Mouse (Mus musculus) kidney, embryonic 16.5 days (tissue): ENCODE measurements around the gene Mad1l1. TPM values are rescaled to one million over a fixed set of nuclear protein-coding genes. Genes with fewer than 3 reads are reported as not detected.

Experiments used
- ATAC-seq: fragments of 200-750 bp; cut with Nextera tagmentation; 2 replicates; pipeline ENCODE4 v1.8.0; 2017; ENCODE audit warnings: moderate TSS enrichment; ENCODE audit not compliant: low FRiP score, low TSS enrichment
- H3K27ac ChIP-seq: fragments of 300-500 bp; sonication (generic); 2 replicates; pipeline ENCODE4 v1.5.1; 2014; ENCODE audit warnings: low read length
- H3K27me3 ChIP-seq: fragments of 300-500 bp; sonication (generic); 2 replicates; pipeline ENCODE4 v1.6.1; 2014; ENCODE audit warnings: low read length, control low read depth, mixed read lengths; ENCODE audit not compliant: insufficient read depth
- H3K36me3 ChIP-seq: fragments of 300-500 bp; sonication (generic); 2 replicates; pipeline ENCODE4 v1.6.1; 2014; ENCODE audit warnings: low read length, control low read depth, mixed read lengths; ENCODE audit not compliant: insufficient read depth
- H3K4me1 ChIP-seq: fragments of 300-500 bp; sonication (generic); 2 replicates; pipeline ENCODE4 v1.6.1; 2014; ENCODE audit warnings: low read length, control low read depth, mixed read lengths; ENCODE audit not compliant: insufficient read depth
- H3K4me2 ChIP-seq: fragments of 300-500 bp; sonication (generic); replicated peaks from 2 replicates; pipeline ENCODE4 v1.6.1; 2014; ENCODE audit warnings: low read depth, low read length
- H3K4me3 ChIP-seq: fragments of 300-500 bp; sonication (generic); 2 replicates; pipeline ENCODE4 v1.5.1; 2014; ENCODE audit warnings: mild to moderate bottlenecking, low read length
- H3K9ac ChIP-seq: fragments of 300-500 bp; sonication (generic); replicated peaks from 2 replicates; pipeline ENCODE4 v1.6.1; 2014; ENCODE audit warnings: low read length
- H3K9me3 ChIP-seq: fragments of 300-500 bp; sonication (generic); 2 replicates; pipeline ENCODE4 v1.6.1; 2016; ENCODE audit warnings: low read length, control low read depth
- WGBS: fragments of 180-500 bp; shearing (Covaris S2); extraction: QIAGEN DNeasy Blood & Tissue Kit; methylation state at CpG from one replicate; pipeline ENCODE4 v1.1.7; 2014; 5-methylcytosine and 5-hydroxymethylcytosine counted together
- polyA plus RNA-seq: library from polyadenylated mRNA; unstranded; fragments of >200 nt; fragmentation: Nextera tagmentation; extraction: Ambion mirVana; gene quantifications from 2 replicates; pipeline ENCODE4 v1.2.1, GENCODE M21; 2015

Gene Mad1l1
- polyA plus RNA-seq, 1 experiment from 2014 or later: 51.6 TPM

DNA sequence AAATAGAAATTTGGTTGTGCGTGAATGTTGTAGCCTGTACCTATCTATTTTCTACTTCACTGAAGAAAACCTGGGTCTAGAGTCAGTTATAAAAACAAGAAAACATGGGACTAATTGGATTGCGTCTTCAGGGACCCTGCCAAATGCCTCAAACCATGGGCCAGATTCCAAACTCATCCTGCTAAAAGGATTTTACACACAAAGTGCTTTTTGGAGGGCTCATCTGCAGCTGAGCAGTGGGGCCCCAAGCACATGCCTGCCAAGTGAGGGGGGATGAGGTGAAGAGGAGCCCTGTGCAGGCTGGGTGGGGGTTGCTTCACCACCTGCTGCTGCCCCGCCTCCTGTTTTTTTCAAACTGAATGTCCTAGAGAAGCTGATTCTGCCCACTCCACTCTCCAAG lies 199.4 kb downstream of the Mad1l1 start:
- Histone ChIP-seq H3K27me3 (no peaks in the 10 kb centered on the region), H3K9ac (no peak overlapping the region), H3K27ac (no peak overlapping the region), H3K9me3 (no peaks in the 10 kb centered on the region), H3K4me2 (no peak overlapping the region), H3K36me3 (no peaks in the 10 kb centered on the region), H3K4me3 (no peak overlapping the region), H3K4me1 (0 out of 2 replicates have a peak, but pooled peaks cover under 1% of the 10 kb centered on the region)
- no peak for ATAC-seq
- 85% methylated on average over 3 of the region's 3 CpGs for WGBS

DNA sequence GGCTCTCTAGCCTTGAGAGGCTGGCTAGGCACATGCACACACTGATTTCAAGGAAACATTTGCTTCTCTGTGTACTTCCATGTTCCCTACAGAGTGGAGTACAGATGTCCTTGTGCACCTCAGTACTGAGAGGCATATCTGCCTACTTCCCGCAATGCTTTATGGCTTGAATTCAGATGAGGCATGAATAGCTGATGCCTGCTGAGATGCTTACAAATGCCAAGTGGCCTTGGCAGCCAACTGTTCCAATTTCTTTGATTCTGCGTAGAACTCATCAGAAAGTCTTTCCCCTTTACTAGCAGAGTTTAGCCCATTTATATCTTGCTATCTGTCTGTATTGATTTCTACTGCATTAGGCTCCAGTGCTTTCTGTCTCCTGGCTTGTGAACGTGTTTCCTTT lies 202.4 kb downstream of the Mad1l1 start:
- H3K9ac ChIP-seq: no peak overlapping the region
- H3K36me3 ChIP-seq: no peaks in the 10 kb centered on the region
- ATAC-seq: no peak
- no peak overlapping the region for H3K4me3 ChIP-seq
- H3K27me3 ChIP-seq: no peaks in the 10 kb centered on the region
- no peak overlapping the region for H3K4me2 ChIP-seq
- no peak overlapping the region for H3K27ac ChIP-seq
- 94% methylated on average over 3 of the region's 3 CpGs for WGBS
- no peaks in the 10 kb centered on the region for H3K9me3 ChIP-seq
- H3K4me1 ChIP-seq: peaks cover 13% of the 10 kb centered on the region

DNA sequence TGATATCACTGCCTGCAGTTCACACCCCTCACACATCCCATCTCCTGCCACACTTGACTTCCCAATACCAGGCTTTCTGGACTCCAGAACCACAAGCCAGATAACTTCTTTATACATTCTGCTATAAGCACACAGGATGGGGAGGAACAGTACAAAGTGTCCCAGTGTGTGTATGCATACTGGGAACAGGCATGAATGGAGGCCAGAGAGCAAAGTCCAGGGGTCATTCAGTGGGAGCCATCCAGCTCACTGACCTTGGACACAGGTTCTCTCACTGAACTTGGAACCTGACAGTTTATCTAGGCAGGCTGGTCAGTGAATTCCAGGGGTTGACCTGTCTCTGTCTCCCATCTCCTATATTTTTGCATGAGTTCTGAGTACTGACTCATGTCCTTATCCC lies 203.4 kb downstream of the Mad1l1 start:
- no peak overlapping the region for H3K9ac ChIP-seq

DNA sequence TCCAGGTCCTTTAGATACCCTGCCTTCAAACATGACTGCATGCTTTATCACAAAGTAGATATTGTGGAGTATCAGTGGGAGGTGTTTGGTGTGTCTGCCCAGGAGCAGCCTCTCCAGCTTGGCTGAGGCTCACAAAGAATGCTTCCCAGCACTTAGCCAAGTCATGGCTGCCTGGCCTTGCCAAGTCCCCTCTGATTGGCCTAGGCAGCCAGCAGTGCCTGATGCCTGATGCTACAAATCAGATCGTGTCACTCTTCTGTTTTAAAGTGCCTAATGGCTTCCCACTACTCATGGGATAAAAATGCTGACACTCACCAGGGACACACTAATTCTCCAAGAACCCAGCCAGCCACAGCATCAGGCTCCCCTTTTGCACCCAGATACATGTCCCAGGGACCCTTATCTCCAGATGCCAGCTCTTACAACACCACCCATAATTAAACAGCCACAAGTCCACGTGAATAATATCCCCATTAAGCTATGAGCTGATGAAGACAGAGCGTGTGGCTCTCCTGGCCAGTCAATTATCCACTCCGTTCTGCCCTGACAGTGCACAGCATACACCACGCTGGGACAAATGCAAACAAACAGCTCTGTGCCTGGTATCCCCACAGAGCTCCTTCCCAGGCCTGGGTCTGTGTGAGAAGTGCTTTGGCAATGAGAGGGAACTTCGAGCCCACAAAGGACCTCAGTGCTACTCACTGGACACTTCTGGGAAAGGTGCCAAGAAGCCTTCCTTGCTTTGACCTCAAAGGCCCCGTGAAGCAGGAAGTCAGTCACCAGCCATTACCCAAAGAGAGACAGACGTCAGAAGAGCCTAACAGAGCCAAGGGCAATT lies 205.7 kb downstream of the Mad1l1 start:
- Histone ChIP-seq H3K4me1 (peaks cover 13% of the 10 kb centered on the region), H3K9me3 (no peaks in the 10 kb centered on the region), H3K27ac (peak overlapping the region; percentile 40; the same call in 1 of the 2 replicates), H3K36me3 (no peaks in the 10 kb centered on the region), H3K27me3 (no peaks in the 10 kb centered on the region), H3K4me2 (no peak overlapping the region), H3K9ac (no peak overlapping the region), H3K4me3 (no peak overlapping the region)
- 34% methylated on average over 8 of the region's 8 CpGs for WGBS
- ATAC-seq: peak; percentile 79

More for the DNA sequence above, 203.4 kb downstream of the Mad1l1 start:
- H3K36me3 ChIP-seq: no peaks in the 10 kb centered on the region
- no peaks in the 10 kb centered on the region for H3K27me3 ChIP-seq
- no peak overlapping the region for H3K27ac ChIP-seq
- H3K9me3 ChIP-seq: no peaks in the 10 kb centered on the region
- H3K4me3 ChIP-seq: no peak overlapping the region
- peaks cover 13% of the 10 kb centered on the region for H3K4me1 ChIP-seq
- no peak for ATAC-seq
- H3K4me2 ChIP-seq: no peak overlapping the region

DNA sequence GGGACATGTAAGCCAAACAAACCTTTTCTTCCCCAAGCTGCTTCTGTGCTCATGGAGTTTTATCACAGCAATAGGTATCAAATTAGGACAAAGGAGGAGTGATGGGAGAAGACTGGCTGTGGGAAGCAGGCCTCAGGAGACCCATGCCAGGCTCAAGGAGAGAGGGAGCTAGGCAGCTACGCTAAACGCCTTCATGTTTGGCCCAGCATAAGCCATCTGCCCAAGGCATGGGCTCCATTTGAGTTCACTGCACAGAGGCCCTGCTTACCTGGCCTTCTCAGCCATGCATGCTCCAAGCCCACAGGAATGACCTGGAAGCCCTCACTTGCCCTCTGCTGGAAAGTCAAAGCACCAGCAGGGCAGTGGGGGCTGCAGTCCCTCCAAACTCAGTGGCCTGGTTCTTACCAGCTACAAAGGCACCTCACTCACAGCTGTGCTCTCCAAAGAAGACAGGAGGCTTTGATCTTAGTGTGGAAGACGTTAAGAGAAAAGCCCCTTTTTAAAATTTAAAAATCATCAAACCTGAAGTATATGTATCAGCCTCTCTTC lies 206.8 kb downstream of the Mad1l1 start:
- Histone ChIP-seq H3K9ac (no peak overlapping the region), H3K36me3 (no peaks in the 10 kb centered on the region), H3K27ac (no peak overlapping the region), H3K4me3 (no peak overlapping the region), H3K27me3 (no peaks in the 10 kb centered on the region), H3K9me3 (no peaks in the 10 kb centered on the region), H3K4me2 (no peak overlapping the region), H3K4me1 (peaks cover 13% of the 10 kb centered on the region)
- 87% methylated on average over 3 of the region's 3 CpGs for WGBS
- ATAC-seq: no peak

DNA sequence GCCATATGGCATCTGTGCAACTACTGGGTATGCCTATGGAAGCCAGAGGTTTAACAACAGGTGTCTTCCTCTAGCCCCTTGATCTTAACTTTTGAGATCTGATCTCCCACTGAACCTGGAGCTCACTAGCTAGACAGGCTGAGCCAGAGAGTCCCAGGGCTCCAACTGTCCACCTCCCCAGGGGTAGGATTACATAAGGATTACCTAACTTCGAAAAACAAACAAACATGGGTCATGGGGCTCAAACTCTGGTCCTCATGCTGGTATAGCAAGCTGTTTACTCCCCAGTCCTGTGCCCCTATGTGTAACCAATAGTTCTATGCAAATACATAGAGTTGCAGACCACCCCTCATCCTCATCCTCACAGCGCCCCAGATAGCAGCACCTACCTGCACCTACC lies 208.1 kb downstream of the Mad1l1 start:
- H3K4me3 ChIP-seq: no peak overlapping the region
- H3K4me1 ChIP-seq: peaks cover 13% of the 10 kb centered on the region
- no peak overlapping the region for H3K27ac ChIP-seq
- no peak overlapping the region for H3K4me2 ChIP-seq
- H3K9me3 ChIP-seq: no peaks in the 10 kb centered on the region
- 79% methylated on average over 2 of the region's 2 CpGs for WGBS
- no peak overlapping the region for H3K9ac ChIP-seq
- H3K27me3 ChIP-seq: no peaks in the 10 kb centered on the region
- H3K36me3 ChIP-seq: no peaks in the 10 kb centered on the region
- no peak for ATAC-seq

DNA sequence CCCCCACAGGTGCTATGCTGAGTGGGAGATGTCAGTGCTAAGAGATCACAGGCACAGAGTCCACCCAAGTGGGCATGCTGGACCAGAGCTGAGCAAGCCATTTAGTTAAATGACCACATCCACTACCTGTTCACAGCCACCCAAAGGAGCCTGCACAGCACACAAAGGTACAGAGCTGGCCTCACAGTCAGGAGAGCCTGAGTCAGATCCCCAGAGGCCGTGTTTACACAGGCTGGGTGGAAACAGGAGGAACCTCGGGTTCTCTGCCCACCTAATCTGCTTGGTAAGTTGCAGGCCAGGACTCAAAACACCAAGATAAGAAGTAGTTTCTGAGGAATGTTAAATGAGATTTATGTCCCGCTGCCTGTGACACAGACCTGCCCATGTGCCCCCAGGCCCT lies 211.3 kb downstream of the Mad1l1 start:
- Histone ChIP-seq H3K36me3 (no peaks in the 10 kb centered on the region), H3K27ac (no peak overlapping the region), H3K27me3 (no peaks in the 10 kb centered on the region), H3K4me1 (no peaks in the 10 kb centered on the region), H3K4me3 (no peak overlapping the region), H3K4me2 (no peak overlapping the region), H3K9me3 (no peaks in the 10 kb centered on the region), H3K9ac (no peak overlapping the region)
- no peak for ATAC-seq
- 54% methylated on average over 3 of the region's 3 CpGs for WGBS

DNA sequence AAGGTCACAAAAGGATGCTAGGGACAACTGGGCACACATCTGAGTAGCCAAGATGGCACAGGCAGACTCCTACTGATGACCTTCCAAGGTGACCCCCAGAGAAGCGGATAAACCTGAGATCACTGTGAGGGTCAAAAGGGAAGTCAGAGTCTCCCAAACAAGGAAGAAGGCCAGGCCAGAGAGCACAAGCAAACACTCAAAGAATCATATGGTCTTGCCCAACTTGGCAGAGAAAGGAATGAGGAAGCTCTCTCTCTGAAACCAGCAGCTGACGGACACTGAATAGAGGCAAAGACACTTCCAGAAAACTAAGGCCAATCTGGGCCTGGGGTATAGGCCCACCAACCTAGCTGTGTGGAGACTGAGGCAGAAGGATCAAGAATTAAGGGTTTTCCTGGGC lies 213.4 kb downstream of the Mad1l1 start:
- H3K36me3 ChIP-seq: no peaks in the 10 kb centered on the region
- 95% methylated on average over 2 of the region's 2 CpGs for WGBS
- no peaks in the 10 kb centered on the region for H3K4me1 ChIP-seq

DNA sequence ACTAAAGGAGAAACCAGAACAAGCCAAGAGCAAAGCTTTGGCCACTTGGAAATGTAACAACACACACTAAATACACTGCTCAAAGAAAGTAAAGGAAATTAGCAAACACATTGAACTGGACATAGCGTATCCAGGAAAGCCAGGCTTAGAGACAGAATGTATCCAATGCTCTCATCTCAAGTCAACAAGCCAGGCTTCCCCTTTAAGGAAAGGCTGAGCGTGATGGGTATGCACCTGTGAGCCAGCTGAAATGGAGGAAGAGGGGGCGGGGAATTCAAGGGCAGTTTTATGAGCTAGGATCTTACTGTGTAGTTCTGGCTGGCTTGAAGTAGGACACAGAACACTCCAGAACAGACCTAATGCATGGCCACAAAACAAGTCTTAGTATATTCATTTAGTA lies 215.3 kb downstream of the Mad1l1 start:
- Histone ChIP-seq H3K4me1 (no peaks in the 10 kb centered on the region), H3K27ac (no peak overlapping the region), H3K27me3 (no peaks in the 10 kb centered on the region), H3K9me3 (no peaks in the 10 kb centered on the region), H3K36me3 (peaks cover 2% of the 10 kb centered on the region; the same call in 1 of the 2 replicates), H3K4me2 (no peak overlapping the region), H3K9ac (no peak overlapping the region), H3K4me3 (no peak overlapping the region)
- ATAC-seq: no peak
- 71% methylated on average over 3 of the region's 3 CpGs for WGBS

More for the DNA sequence above, 213.4 kb downstream of the Mad1l1 start:
- no peaks in the 10 kb centered on the region for H3K9me3 ChIP-seq
- H3K4me3 ChIP-seq: no peak overlapping the region
- H3K9ac ChIP-seq: no peak overlapping the region
- no peaks in the 10 kb centered on the region for H3K27me3 ChIP-seq
- no peak overlapping the region for H3K27ac ChIP-seq
- no peak for ATAC-seq
- H3K4me2 ChIP-seq: no peak overlapping the region

DNA sequence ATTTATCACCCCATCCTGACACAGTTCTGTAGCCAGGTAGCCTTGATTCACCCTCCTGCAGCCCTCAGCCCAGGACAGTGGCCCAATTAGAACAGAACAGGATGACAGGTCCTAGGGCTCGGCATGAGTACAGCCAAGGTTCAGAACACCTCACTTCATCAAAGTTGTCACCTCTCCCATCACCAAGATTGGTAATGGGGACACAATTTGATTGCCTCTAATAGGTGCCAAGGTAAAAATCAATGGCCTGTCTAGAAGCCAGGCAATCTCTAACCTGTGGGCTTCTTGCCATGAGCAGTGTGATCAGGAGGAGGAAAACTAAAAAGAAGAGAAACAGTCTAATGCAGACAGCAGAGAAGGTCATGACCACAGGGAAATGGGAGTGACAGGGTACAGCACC lies 216.5 kb downstream of the Mad1l1 start:
- Histone ChIP-seq H3K36me3 (peaks cover 5% of the 10 kb centered on the region; the same call in 1 of the 2 replicates), H3K4me3 (no peak overlapping the region), H3K27me3 (no peaks in the 10 kb centered on the region), H3K9me3 (no peaks in the 10 kb centered on the region), H3K4me1 (no peaks in the 10 kb centered on the region), H3K27ac (no peak overlapping the region), H3K4me2 (no peak overlapping the region), H3K9ac (no peak overlapping the region)
- WGBS: 85% methylated on average over 1 of the region's 1 CpGs
- no peak for ATAC-seq
